Mouse (Mus musculus): ENCODE data around the gene Arhgap5. TPM values are rescaled to one million over a fixed set of nuclear protein-coding genes. Genes with fewer than 3 reads are reported as not detected.

The Arhgap5 gene
- polyA plus RNA-seq, 2 experiments = 27.1 to 58.4 TPM

DNA sequence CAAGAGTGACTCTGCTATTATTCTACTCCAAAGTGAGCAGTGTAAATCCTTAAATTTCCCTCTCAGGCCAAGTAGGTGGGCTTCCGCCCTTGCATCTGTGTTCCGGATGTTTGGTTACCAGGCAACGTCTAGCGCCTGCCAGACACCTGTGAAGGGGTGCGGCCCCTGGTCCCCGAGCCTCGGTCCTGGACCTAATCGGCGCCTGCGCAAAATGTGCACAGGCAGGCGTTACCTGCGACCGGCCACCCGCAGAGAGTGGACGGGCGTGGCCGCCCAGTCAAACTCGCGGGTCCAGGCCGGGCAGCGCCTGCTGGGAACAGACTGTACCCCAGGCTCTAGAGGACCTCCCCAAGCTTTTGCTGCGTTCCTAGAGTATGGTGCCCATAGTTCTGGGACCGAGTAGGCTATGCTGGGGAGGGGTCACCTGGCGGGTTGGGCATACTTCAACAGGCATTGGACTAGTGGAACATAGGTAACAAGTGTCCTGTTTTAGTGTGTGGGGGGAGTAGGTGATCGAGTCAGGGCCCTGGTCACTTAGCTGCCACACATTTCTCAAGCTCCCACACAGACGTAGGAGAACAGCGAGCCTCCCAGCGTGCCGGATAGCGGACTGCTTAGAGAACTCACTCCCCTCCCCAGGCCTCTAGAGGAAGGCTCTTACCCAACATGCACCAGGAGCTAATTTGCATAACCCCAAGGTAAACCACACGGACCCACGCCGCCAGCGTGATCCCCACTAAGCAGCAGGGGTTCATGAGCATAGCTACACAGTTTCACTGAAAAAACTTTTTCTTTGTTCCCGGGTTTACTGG, 99.3 kb downstream of the Arhgap5 start:
- Histone ChIP-seq H3K4me1 (ENCODE audit: control insufficient read depth, insufficient read depth, low read length) (no peaks in the 10 kb centered on the region), H3K27me3 (ENCODE audit: control insufficient read depth, insufficient read depth, low read length) (no peaks in the 10 kb centered on the region), H3K36me3 (ENCODE audit: control insufficient read depth, insufficient read depth, low read length) (no peaks in the 10 kb centered on the region), H3K9me3 (ENCODE audit: control insufficient read depth, low read length) (no peaks in the 10 kb centered on the region), H3K4me3 (replicated peaks; ENCODE audit: low read length) (peak overlapping the region; percentile 84), H3K9ac (ENCODE audit: low read depth, low read length, severe bottlenecking) (peak overlapping the region; percentile 90), H3K27ac (replicated peaks; ENCODE audit: low read depth, low read length) (peak overlapping the region; percentile 96), H3K4me2 (replicated peaks; ENCODE audit: low read depth, low read length, severe bottlenecking) (peak overlapping the region; percentile 71)
- ATAC-seq (ENCODE audit: low FRiP score, low read depth) = peak; percentile 86
- peak; percentile 44; the same call in 1 of the 2 replicates for TF ChIP-seq POLR2A (IDR thresholded peaks at IDR 0.05; ENCODE audit: borderline replicate concordance, extremely low read depth, insufficient read depth, insufficient read length)
- 1% methylated on average over 35 of the region's 35 CpGs for WGBS
- peak; percentile 95 for DNase-seq (ENCODE audit: low spot score)

DNA sequence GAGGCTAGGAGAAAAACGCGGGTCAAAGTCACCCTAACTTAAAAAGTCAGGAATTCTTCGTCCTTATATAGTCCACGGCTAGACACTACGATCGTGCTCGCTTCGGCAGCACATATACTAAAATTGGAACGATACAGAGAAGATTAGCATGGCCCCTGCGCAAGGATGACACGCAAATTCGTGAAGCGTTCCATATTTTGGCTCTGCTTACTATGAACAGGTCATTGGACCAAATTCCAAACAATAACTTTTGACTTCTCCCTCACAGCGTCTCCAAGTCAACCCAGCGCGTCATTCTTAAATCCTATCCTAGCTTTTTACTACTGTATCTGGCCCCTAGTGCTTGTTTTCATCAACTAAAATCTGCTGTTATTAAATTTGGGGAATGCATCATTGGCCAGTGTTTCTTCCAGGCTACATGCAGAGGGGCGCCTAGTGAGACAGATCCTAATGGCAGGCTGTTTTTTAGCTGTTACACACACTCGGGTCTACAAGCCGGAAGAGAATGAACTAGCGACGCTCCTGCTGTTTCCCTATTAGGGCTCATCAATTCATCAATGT, 100.0 kb downstream of the Arhgap5 start:
- TF ChIP-seq POLR2A (IDR thresholded peaks at IDR 0.05; ENCODE audit: borderline replicate concordance, extremely low read depth, insufficient read depth, insufficient read length) = no peak
- H3K9ac ChIP-seq (ENCODE audit: low read depth, low read length, severe bottlenecking) = peak overlapping the region; percentile 90
- peak overlapping the region; percentile 96 for H3K27ac ChIP-seq (replicated peaks; ENCODE audit: low read depth, low read length)
- no peaks in the 10 kb centered on the region for H3K27me3 ChIP-seq (ENCODE audit: control insufficient read depth, insufficient read depth, low read length)
- H3K36me3 ChIP-seq (ENCODE audit: control insufficient read depth, insufficient read depth, low read length) = no peaks in the 10 kb centered on the region
- peak overlapping the region; percentile 71 for H3K4me2 ChIP-seq (replicated peaks; ENCODE audit: low read depth, low read length, severe bottlenecking)
- H3K9me3 ChIP-seq (ENCODE audit: control insufficient read depth, low read length) = no peaks in the 10 kb centered on the region
- under 1% methylated on average over 21 of the region's 21 CpGs for WGBS
- no peaks in the 10 kb centered on the region for H3K4me1 ChIP-seq (ENCODE audit: control insufficient read depth, insufficient read depth, low read length)
- DNase-seq (ENCODE audit: low spot score) (peak; percentile 83), ATAC-seq (ENCODE audit: low FRiP score, low read depth) (peak; percentile 84)
- peak overlapping the region; percentile 84 for H3K4me3 ChIP-seq (replicated peaks; ENCODE audit: low read length)

DNA sequence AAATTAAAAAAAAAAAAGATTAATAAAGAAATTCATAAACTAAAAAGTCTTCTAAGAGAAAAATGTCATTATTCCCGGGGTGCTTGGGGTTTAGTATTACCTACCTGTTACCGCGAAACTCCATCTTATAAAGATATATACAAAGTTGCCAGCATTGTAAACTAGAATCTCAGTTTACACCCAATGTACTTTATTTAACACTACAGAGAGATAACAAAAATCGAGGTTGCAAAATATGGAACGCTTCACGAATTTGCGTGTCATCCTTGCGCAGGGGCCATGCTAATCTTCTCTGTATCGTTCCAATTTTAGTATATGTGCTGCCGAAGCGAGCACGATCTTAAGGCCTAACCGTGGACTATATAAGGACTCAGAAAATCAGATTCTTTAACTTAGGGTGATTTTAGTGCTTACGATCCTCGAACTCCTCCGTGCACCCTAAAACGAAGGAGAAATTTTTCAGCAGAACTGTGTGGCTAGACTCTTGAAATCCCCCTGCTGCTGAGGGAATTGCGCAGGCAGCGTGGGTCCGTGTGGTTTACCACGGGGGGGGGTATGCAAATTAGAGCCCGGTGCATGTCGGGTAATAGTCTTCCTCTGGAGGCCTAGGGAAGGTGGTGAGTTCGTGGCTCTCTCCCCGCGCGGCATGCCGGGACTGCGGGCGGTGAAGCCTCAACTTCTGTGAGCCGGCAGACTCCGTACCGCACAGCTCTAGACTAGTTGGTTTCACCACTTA, 100.7 kb downstream of the Arhgap5 start:
- under 1% methylated on average over 33 of the region's 33 CpGs for WGBS
- no peaks in the 10 kb centered on the region for H3K27me3 ChIP-seq (ENCODE audit: control insufficient read depth, insufficient read depth, low read length)
- DNase-seq (ENCODE audit: low spot score) (peak; percentile 95), ATAC-seq (ENCODE audit: low FRiP score, low read depth) (peak; percentile 86)
- H3K4me3 ChIP-seq (replicated peaks; ENCODE audit: low read length) = peak overlapping the region; percentile 84
- H3K4me1 ChIP-seq (ENCODE audit: control insufficient read depth, insufficient read depth, low read length) = no peaks in the 10 kb centered on the region
- H3K4me2 ChIP-seq (replicated peaks; ENCODE audit: low read depth, low read length, severe bottlenecking) = peak overlapping the region; percentile 71
- H3K9me3 ChIP-seq (ENCODE audit: control insufficient read depth, low read length) = no peaks in the 10 kb centered on the region
- H3K36me3 ChIP-seq (ENCODE audit: control insufficient read depth, insufficient read depth, low read length) = no peaks in the 10 kb centered on the region
- H3K27ac ChIP-seq (replicated peaks; ENCODE audit: low read depth, low read length) = peak overlapping the region; percentile 96
- peak; percentile 74; the same call in 1 of the 2 replicates for TF ChIP-seq POLR2A (IDR thresholded peaks at IDR 0.05; ENCODE audit: borderline replicate concordance, extremely low read depth, insufficient read depth, insufficient read length)
- H3K9ac ChIP-seq (ENCODE audit: low read depth, low read length, severe bottlenecking) = peak overlapping the region; percentile 90

DNA sequence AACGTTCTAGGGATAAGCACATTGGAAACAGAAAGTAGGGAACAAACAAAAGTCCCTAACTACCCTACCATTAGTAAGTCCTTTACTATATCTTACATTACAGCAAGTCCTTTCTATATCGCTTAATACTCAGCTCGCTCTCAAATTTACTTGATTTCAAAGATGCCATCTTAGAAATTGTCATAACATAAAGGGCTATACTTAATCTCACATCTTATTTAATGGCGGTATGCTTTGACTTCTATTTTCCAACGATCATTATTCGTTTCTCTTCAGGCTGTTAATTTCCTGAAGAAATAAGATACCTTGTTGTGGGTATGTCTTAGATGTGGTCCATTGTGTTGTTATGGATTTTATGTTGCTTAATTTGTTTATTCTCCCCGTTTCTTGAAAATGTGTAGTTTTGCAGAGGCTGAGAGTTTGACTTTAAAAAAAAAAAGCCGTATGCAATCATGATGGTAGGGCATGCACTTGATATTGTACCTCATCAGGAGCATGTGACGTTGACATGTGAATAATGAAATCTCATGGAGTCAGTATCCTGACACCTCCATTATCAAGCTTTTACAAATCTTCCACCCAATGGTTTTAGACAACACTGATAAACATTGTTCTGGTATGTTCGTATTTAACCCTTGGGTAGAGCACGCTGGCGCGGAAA, 101.3 kb downstream of the Arhgap5 start:
- Histone ChIP-seq H3K4me2 (replicated peaks; ENCODE audit: low read depth, low read length, severe bottlenecking) (peak overlapping the region; percentile 71), H3K36me3 (ENCODE audit: control insufficient read depth, insufficient read depth, low read length) (no peaks in the 10 kb centered on the region), H3K4me3 (replicated peaks; ENCODE audit: low read length) (peak overlapping the region; percentile 84), H3K27me3 (ENCODE audit: control insufficient read depth, insufficient read depth, low read length) (no peaks in the 10 kb centered on the region), H3K9ac (ENCODE audit: low read depth, low read length, severe bottlenecking) (peak overlapping the region; percentile 90), H3K9me3 (ENCODE audit: control insufficient read depth, low read length) (no peaks in the 10 kb centered on the region), H3K4me1 (ENCODE audit: control insufficient read depth, insufficient read depth, low read length) (no peaks in the 10 kb centered on the region), H3K27ac (replicated peaks; ENCODE audit: low read depth, low read length) (peak overlapping the region; percentile 96)
- ATAC-seq (ENCODE audit: low FRiP score, low read depth) (no peak), DNase-seq (ENCODE audit: low spot score) (no peak)
- TF ChIP-seq POLR2A (IDR thresholded peaks at IDR 0.05; ENCODE audit: borderline replicate concordance, extremely low read depth, insufficient read depth, insufficient read length) = no peak
- WGBS = 51% methylated on average over 13 of the region's 13 CpGs

DNA sequence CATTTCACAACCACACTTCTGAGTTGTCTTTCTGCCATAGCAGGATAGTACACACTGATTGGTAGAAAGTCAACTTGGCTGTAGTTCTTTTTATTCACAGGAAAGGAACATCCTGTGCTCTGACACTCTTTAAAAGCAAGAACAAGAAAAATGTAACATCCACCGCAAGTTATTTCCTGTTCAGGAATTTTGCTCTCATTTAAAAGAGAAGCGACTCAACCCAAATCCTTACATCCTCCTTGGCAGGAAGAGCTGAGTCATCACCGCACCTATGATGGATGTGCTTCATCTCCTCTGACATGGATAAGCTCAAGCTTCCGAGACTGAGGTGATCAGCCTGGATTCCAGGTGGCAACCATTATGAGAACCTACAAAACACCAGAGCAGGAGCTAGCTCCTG, 103.6 kb downstream of the Arhgap5 start:
- no peak for ATAC-seq (ENCODE audit: low FRiP score, low read depth)
- 59% methylated on average over 4 of the region's 4 CpGs for WGBS
- H3K36me3 ChIP-seq (ENCODE audit: control insufficient read depth, insufficient read depth, low read length) = no peaks in the 10 kb centered on the region
- H3K27me3 ChIP-seq (ENCODE audit: control insufficient read depth, insufficient read depth, low read length) = no peaks in the 10 kb centered on the region
- H3K9me3 ChIP-seq (ENCODE audit: control insufficient read depth, low read length) = no peaks in the 10 kb centered on the region
- DNase-seq (ENCODE audit: low spot score) = no peak
- no peak overlapping the region for H3K4me2 ChIP-seq (replicated peaks; ENCODE audit: low read depth, low read length, severe bottlenecking)
- no peak for TF ChIP-seq POLR2A (IDR thresholded peaks at IDR 0.05; ENCODE audit: borderline replicate concordance, extremely low read depth, insufficient read depth, insufficient read length)
- no peak overlapping the region for H3K4me3 ChIP-seq (replicated peaks; ENCODE audit: low read length)
- H3K4me1 ChIP-seq (ENCODE audit: control insufficient read depth, insufficient read depth, low read length) = no peaks in the 10 kb centered on the region
- no peak overlapping the region for H3K27ac ChIP-seq (replicated peaks; ENCODE audit: low read depth, low read length)
- no peak overlapping the region for H3K9ac ChIP-seq (ENCODE audit: low read depth, low read length, severe bottlenecking)
